Mouse (Mus musculus) B cell, adult 2 months (primary cell): Measurements from ENCODE around the gene Med4.

Experiments
- DNase-seq, 2 experiments: peaks; one replicate each; pipeline ENCODE4 v3.0.0; 2022

Med4 gene

GRCm38 (mm10) chr14:73509765-73510423 lies at the start of gene Med4:
TSS of gene Med4 (plus strand) at chr14:73510025.
- DNase-seq, result peak; percentile 96

- DNase-seq, result no peak
These were observed 49.2 kb upstream of the Med4 start for GRCm38 (mm10) chr14:73460514-73461134.

- no peak for DNase-seq
These were observed 47.6 kb upstream of the Med4 start for GRCm38 (mm10) chr14:73462211-73462610.

- no peak for DNase-seq
These were observed 42.1 kb upstream of the Med4 start for GRCm38 (mm10) chr14:73467697-73468096.

GRCm38 (mm10) chr14:73469506-73469905 lies 40.3 kb upstream of the Med4 start:
- DNase-seq, result no peak

- DNase-seq, result no peak
These were observed 39.2 kb upstream of the Med4 start for GRCm38 (mm10) chr14:73470593-73470992.

GRCm38 (mm10) chr14:73472205-73472604 lies 37.6 kb upstream of the Med4 start:
- no peak for DNase-seq

GRCm38 (mm10) chr14:73473670-73474460 lies 36.0 kb upstream of the Med4 start:
- no peak for DNase-seq

GRCm38 (mm10) chr14:73474636-73475093 lies 35.2 kb upstream of the Med4 start:
- DNase-seq, result peak; percentile 18 to 26

GRCm38 (mm10) chr14:73475506-73475905 lies 34.3 kb upstream of the Med4 start:
- no peak for DNase-seq

GRCm38 (mm10) chr14:73476361-73476934 lies 33.4 kb upstream of the Med4 start:
- no peak for DNase-seq

GRCm38 (mm10) chr14:73477077-73477476 lies 32.7 kb upstream of the Med4 start:
- no peak for DNase-seq

GRCm38 (mm10) chr14:73478321-73478720 lies 31.5 kb upstream of the Med4 start:
- DNase-seq, result no peak

GRCm38 (mm10) chr14:73479771-73480170 lies 30.1 kb upstream of the Med4 start:
- no peak for DNase-seq

- DNase-seq, result no peak
These were observed 26.2 kb upstream of the Med4 start for GRCm38 (mm10) chr14:73483516-73484229.

GRCm38 (mm10) chr14:73484366-73485110 lies 25.3 kb upstream of the Med4 start:
- no peak for DNase-seq

- no peak for DNase-seq
These were observed 23.2 kb upstream of the Med4 start for GRCm38 (mm10) chr14:73486641-73487040.

- DNase-seq, result no peak
These were observed 16.5 kb upstream of the Med4 start for GRCm38 (mm10) chr14:73493356-73493755.

- DNase-seq, result no peak
These were observed 15.7 kb upstream of the Med4 start for GRCm38 (mm10) chr14:73494122-73494521.

GRCm38 (mm10) chr14:73495753-73496152 lies 14.1 kb upstream of the Med4 start:
- DNase-seq, result no peak

GRCm38 (mm10) chr14:73501283-73501682 lies 8.5 kb upstream of the Med4 start:
- no peak for DNase-seq

- no peak for DNase-seq
These were observed 8.1 kb upstream of the Med4 start for GRCm38 (mm10) chr14:73501721-73502120.
